Mouse (Mus musculus) thymus, adult 2 months (tissue): ENCODE data around the gene Gpr39. TPM values are rescaled to one million over a fixed set of nuclear protein-coding genes. Genes with fewer than 3 reads are reported as not detected.

ENCODE experiments used
- DNase-seq: peaks from one replicate; pipeline ENCODE4 v3.0.0; 2021
- H3K27ac ChIP-seq: fragments of 200-500 bp; 2 replicates; pipeline ENCODE4 v1.5.1; 2012; ENCODE audit warnings: low read length, control low read depth; ENCODE audit not compliant: control insufficient read depth, insufficient read depth
- H3K27me3 ChIP-seq: fragments of 200-500 bp; 2 replicates; pipeline ENCODE4 v1.6.1; 2012; ENCODE audit warnings: mild to moderate bottlenecking, low read length, moderate library complexity, mixed read lengths; ENCODE audit not compliant: control insufficient read depth, insufficient read depth
- H3K36me3 ChIP-seq: fragments of 200-500 bp; 2 replicates; pipeline ENCODE4 v1.6.1; 2012; ENCODE audit warnings: mild to moderate bottlenecking, low read length, moderate library complexity; ENCODE audit not compliant: control insufficient read depth, insufficient read depth
- H3K4me1 ChIP-seq: fragments of 200-500 bp; replicated peaks from 2 replicates; pipeline ENCODE4 v1.6.1; 2012; ENCODE audit warnings: low read length; ENCODE audit not compliant: control insufficient read depth, insufficient read depth
- H3K4me3 ChIP-seq: fragments of 200-500 bp; 2 replicates; pipeline ENCODE4 v1.5.1; 2012; ENCODE audit warnings: mild to moderate bottlenecking, low read length, control low read depth, moderate library complexity; ENCODE audit not compliant: control insufficient read depth, insufficient read depth
- CTCF ChIP-seq: fragments of 200-500 bp; IDR thresholded peaks from 2 replicates; pipeline ENCODE4 v1.5.1; 2012; ENCODE audit warnings: mild to moderate bottlenecking, control low read depth, low read length, moderate library complexity, borderline replicate concordance; ENCODE audit not compliant: control insufficient read depth, poor library complexity, insufficient read depth; ENCODE audit errors: extremely low read depth
- POLR2A ChIP-seq: fragments of 200-500 bp; IDR thresholded peaks from 2 replicates; pipeline ENCODE4 v1.6.1; 2012; ENCODE audit warnings: mild to moderate bottlenecking, low read length, control low read depth, moderate library complexity; ENCODE audit not compliant: control insufficient read depth, poor library complexity, insufficient read depth; ENCODE audit errors: extremely low read depth
- WGBS: fragments of 180-500 bp; shearing (Covaris S2); methylation state at CpG from one replicate; pipeline ENCODE4 v1.1.7; 2018; 5-methylcytosine and 5-hydroxymethylcytosine counted together
- polyA plus RNA-seq: library from polyadenylated mRNA; depleted of rRNA; stranded (reverse); fragments of >200 nt; gene quantifications from 2 replicates; pipeline ENCODE4 v1.2.3, GENCODE M21; 2012

The Gpr39 gene
- polyA plus RNA-seq, 1 experiment, result 0.57 TPM

GRCm38 (mm10) chr1:125669035-125669434 lies 7.8 kb upstream of the Gpr39 start:
- Histone ChIP-seq H3K4me1 (no peaks in the 10 kb centered on the region), H3K27me3 (no peaks in the 10 kb centered on the region), H3K27ac (no peak overlapping the region), H3K36me3 (no peaks in the 10 kb centered on the region), H3K4me3 (no peak overlapping the region)
- 87% methylated on average over 5 of the region's 5 CpGs for WGBS
- TF ChIP-seq CTCF (no peak), POLR2A (no peak)
- DNase-seq, result no peak

- no peak overlapping the region for H3K27ac ChIP-seq
- no peaks in the 10 kb centered on the region for H3K4me1 ChIP-seq
- no peak for DNase-seq
- no peak overlapping the region for H3K4me3 ChIP-seq
- H3K27me3 ChIP-seq, result no peaks in the 10 kb centered on the region
- no peaks in the 10 kb centered on the region for H3K36me3 ChIP-seq
- TF ChIP-seq POLR2A, result no peak
- TF ChIP-seq CTCF, result no peak
- 97% methylated on average over 1 of the region's 1 CpGs for WGBS
These were observed 1.6 kb upstream of the Gpr39 start for GRCm38 (mm10) chr1:125675186-125675585.

- TF ChIP-seq CTCF (no peak), POLR2A (no peak)
- Histone ChIP-seq H3K36me3 (no peaks in the 10 kb centered on the region), H3K27me3 (no peaks in the 10 kb centered on the region), H3K4me1 (no peaks in the 10 kb centered on the region), H3K4me3 (no peak overlapping the region), H3K27ac (no peak overlapping the region)
- WGBS, result 83% methylated on average over 5 of the region's 5 CpGs
- no peak for DNase-seq
These were observed 491 bp downstream of the Gpr39 start for GRCm38 (mm10) chr1:125677286-125677685.

DNA sequence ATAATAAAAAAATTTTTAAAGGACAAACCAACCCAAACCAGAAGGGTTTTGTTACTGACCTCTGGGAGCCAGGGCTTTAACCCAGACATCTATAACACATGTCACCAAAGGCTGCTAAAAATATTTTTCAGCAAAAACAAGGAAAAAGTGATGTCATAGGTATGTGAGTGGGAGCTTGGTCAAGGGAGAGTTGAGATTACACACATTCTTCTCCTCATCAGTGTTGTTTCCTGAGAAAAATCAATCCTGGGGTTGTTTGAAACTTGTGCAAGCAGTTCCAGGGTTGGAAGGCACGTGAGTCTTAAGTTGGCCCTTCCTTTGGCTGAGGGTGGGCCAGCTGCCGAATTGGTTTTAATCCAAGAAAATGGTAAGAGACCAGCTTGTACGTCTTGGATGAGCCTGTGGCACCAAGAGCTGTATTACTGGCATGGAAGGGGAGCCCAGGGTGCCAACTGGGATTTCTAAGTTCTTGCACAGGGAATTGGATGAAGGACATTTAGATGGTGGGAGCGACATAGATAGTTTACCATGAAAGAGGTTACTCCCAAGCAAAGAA lies 2.8 kb downstream of the Gpr39 start:
- Histone ChIP-seq H3K36me3 (no peaks in the 10 kb centered on the region), H3K27ac (no peak overlapping the region), H3K4me3 (no peak overlapping the region), H3K27me3 (no peaks in the 10 kb centered on the region), H3K4me1 (no peaks in the 10 kb centered on the region)
- 90% methylated on average over 4 of the region's 4 CpGs for WGBS
- TF ChIP-seq CTCF (no peak), POLR2A (no peak)
- no peak for DNase-seq

- Histone ChIP-seq H3K27me3 (no peaks in the 10 kb centered on the region), H3K4me3 (no peak overlapping the region), H3K4me1 (no peaks in the 10 kb centered on the region), H3K36me3 (no peaks in the 10 kb centered on the region), H3K27ac (no peak overlapping the region)
- TF ChIP-seq POLR2A (no peak), CTCF (no peak)
- WGBS, result 74% methylated on average over 3 of the region's 3 CpGs
- no peak for DNase-seq
These were observed 7.6 kb downstream of the Gpr39 start for GRCm38 (mm10) chr1:125684423-125684822.

- H3K27ac ChIP-seq, result no peak overlapping the region
- TF ChIP-seq CTCF, result no peak
- TF ChIP-seq POLR2A, result no peak
- no peak for DNase-seq
- no peaks in the 10 kb centered on the region for H3K36me3 ChIP-seq
- H3K27me3 ChIP-seq, result no peaks in the 10 kb centered on the region
- no peak overlapping the region for H3K4me3 ChIP-seq
- no peaks in the 10 kb centered on the region for H3K4me1 ChIP-seq
- WGBS, result 98% methylated on average over 1 of the region's 1 CpGs
These were observed 8.5 kb downstream of the Gpr39 start for GRCm38 (mm10) chr1:125685304-125685703.

- WGBS, result 83% methylated on average over 13 of the region's 13 CpGs
- no peak for TF ChIP-seq CTCF
- TF ChIP-seq POLR2A, result no peak
- no peak overlapping the region for H3K4me3 ChIP-seq
- no peaks in the 10 kb centered on the region for H3K27me3 ChIP-seq
- no peaks in the 10 kb centered on the region for H3K36me3 ChIP-seq
- no peak overlapping the region for H3K27ac ChIP-seq
- DNase-seq, result no peak
- H3K4me1 ChIP-seq, result no peaks in the 10 kb centered on the region
These were observed 11.1 kb downstream of the Gpr39 start for GRCm38 (mm10) chr1:125687701-125688420.

DNA sequence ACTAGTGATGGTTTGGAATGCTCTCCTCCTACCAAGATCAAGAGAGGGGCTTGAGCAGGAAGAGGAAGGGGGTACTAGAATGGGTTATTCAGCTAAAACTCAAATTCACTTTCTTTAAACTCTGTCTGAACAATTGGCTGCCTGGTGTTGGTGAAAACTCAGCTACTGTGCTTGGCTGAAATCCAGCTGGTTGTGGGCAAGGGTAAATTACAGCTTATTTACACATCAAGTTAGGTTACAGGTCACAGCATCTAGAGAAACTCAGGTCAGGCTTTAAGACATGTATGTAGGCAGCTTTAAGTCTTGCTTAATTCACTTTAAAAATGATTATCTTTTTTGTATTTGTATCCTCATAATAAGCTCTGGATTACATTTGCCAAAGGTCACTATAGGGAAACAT lies 16.7 kb downstream of the Gpr39 start:
- Histone ChIP-seq H3K4me1 (no peaks in the 10 kb centered on the region), H3K27ac (no peak overlapping the region), H3K36me3 (no peaks in the 10 kb centered on the region), H3K27me3 (no peaks in the 10 kb centered on the region), H3K4me3 (no peak overlapping the region)
- DNase-seq, result no peak
- TF ChIP-seq CTCF, result no peak
- TF ChIP-seq POLR2A, result no peak
